Mouse (Mus musculus) heart, embryonic 10.5 days (tissue): ENCODE data around the gene 1700009N14Rik. TPM values are rescaled to one million over a fixed set of nuclear protein-coding genes. Genes with fewer than 3 reads are reported as not detected.

Experiments
- DNase-seq: peaks from one replicate; pipeline ENCODE4 v3.0.0-alpha.2; 2017; ENCODE audit warnings: low spot score
- H3K27ac ChIP-seq: fragments of 300-500 bp; sonication (generic); 2 replicates; pipeline ENCODE4 v1.5.1; 2016; ENCODE audit warnings: mild to moderate bottlenecking
- H3K27me3 ChIP-seq: fragments of 300-500 bp; sonication (generic); 2 replicates; pipeline ENCODE4 v1.6.1; 2016; ENCODE audit warnings: mild to moderate bottlenecking; ENCODE audit not compliant: poor library complexity, insufficient read depth, severe bottlenecking
- H3K36me3 ChIP-seq: fragments of 300-500 bp; sonication (generic); 2 replicates; pipeline ENCODE4 v1.6.1; 2016; ENCODE audit warnings: mild to moderate bottlenecking, moderate library complexity
- H3K4me1 ChIP-seq: fragments of 300-500 bp; sonication (generic); 2 replicates; pipeline ENCODE4 v1.6.1; 2016; ENCODE audit warnings: mild to moderate bottlenecking
- H3K4me3 ChIP-seq: fragments of 300-500 bp; sonication (generic); 2 replicates; pipeline ENCODE4 v1.5.1; 2016; ENCODE audit warnings: mild to moderate bottlenecking, moderate library complexity
- H3K9me3 ChIP-seq: fragments of 300-500 bp; sonication (generic); 2 replicates; pipeline ENCODE4 v1.6.1; 2016; ENCODE audit warnings: mild to moderate bottlenecking, moderate library complexity
- WGBS: fragments of 180-500 bp; shearing (Covaris S2); methylation state at CpG from one replicate; pipeline ENCODE4 v1.1.7; 2016; 5-methylcytosine and 5-hydroxymethylcytosine counted together
- polyA plus RNA-seq: library from polyadenylated mRNA; unstranded; fragments of >200 nt; fragmentation: Nextera tagmentation; extraction: Ambion mirVana; gene quantifications from 2 replicates; pipeline ENCODE4 v1.2.1, GENCODE M21; 2016

The 1700009N14Rik gene
- 0.10 and 0.15 TPM in 2 replicates for polyA plus RNA-seq

DNA sequence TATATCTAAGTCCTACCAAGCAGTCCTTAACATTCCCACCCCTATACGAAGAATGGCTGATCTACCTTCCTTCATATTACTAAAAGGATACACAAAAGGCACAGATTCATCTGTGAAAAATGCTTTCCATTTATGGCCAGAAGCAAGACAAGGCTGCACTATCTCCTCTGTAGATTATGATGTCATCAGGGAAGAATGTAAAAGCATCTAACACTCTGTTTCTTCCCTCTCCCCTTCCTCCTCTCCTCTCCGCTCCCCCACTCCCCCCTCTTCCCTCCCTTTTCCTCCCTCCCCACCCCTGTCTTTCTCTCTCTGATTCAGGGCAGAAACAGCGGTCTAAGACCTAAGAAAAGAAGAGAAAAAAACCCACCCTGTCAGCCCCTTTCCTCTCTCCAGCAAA is at the start of gene 1700009N14Rik:
TSS of gene 1700009N14Rik (plus strand) at position 227 of the 400 bp plus-strand sequence.
- DNase-seq, result no peak
- Histone ChIP-seq H3K9me3 (no peaks in the 10 kb centered on the region), H3K4me1 (no peaks in the 10 kb centered on the region), H3K36me3 (no peaks in the 10 kb centered on the region), H3K27me3 (no peaks in the 10 kb centered on the region), H3K27ac (no peak within 1 kb of the TSS), H3K4me3 (no peak within 1 kb of the TSS)
- WGBS, result 53% methylated on average over 3 of the region's 3 CpGs

DNA sequence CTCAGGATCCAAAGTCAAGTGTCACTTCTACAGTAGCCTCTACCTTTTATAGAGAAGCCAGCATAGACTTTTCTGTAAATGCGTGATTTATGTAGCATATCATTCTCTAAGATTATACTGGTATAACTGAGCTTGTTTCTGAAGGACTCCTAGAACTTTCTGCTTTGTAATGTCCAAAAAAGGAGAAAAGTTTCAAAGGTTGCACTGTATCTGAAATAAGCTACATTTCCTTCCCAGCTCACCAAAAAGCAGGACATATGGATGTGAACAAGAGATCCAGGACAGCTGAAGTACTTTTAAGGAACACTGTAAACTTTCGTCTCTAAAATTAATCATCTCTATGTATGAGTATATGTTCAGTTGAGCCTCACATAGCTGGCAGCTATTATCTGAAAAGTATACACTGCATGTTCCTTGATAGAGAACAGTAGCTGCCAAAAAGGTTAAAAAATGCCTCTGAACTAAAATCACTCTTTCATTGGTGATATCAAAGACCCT is 12.2 kb upstream of the 1700009N14Rik start:
- Histone ChIP-seq H3K9me3 (no peaks in the 10 kb centered on the region), H3K36me3 (no peaks in the 10 kb centered on the region), H3K4me3 (no peak overlapping the region), H3K4me1 (no peaks in the 10 kb centered on the region), H3K27ac (no peak overlapping the region), H3K27me3 (no peaks in the 10 kb centered on the region)
- WGBS, result 81% methylated on average over 2 of the region's 2 CpGs
- no peak for DNase-seq

DNA sequence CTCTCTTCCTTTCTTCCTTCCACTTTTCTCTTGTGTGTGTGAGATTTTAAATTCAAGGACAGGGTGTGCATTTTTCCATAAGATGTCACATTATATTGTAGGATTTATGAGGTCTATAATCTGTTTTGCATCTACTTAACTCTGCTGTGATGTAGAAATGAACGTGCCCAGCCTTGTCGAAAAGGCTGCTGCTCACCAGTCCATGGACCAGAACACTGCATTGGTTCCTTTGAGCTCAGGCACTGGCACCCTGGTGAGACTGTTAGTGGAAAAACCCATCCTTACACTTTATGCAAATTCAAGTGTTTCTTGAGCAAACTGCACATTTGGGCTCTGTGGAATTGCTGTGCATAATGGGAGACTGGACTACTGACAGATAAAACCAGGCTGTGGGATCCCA is 24.2 kb downstream of the 1700009N14Rik start:
- Histone ChIP-seq H3K27ac (no peak overlapping the region), H3K4me1 (no peaks in the 10 kb centered on the region), H3K4me3 (no peak overlapping the region), H3K27me3 (no peaks in the 10 kb centered on the region), H3K36me3 (no peaks in the 10 kb centered on the region), H3K9me3 (no peaks in the 10 kb centered on the region)
- no peak for DNase-seq
- 81% methylated on average over 2 of the region's 2 CpGs for WGBS

DNA sequence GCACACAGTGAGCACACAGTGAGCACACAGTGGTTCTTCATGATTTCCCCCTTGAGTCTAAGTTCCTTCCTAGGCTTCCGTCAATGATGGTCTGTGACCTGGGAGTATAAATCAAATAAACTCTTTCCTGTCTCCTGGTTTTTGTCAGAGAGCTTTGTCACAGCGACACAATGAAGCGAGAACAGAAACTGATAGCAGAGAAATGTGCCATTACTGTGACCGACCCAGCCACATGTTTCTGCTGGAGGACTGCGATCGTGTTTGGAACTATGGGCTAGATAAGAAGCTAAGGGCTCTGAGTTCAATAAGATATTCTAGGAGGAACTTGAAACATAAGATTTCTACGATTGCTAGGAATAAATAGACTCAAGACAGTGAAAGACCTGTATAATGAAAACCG is 36.3 kb downstream of the 1700009N14Rik start:
- H3K4me1 ChIP-seq, result no peaks in the 10 kb centered on the region
- no peak for DNase-seq
- no peak overlapping the region for H3K27ac ChIP-seq
- WGBS, result 34% methylated on average over 8 of the region's 8 CpGs
- no peak overlapping the region for H3K4me3 ChIP-seq
- H3K27me3 ChIP-seq, result no peaks in the 10 kb centered on the region
- no peaks in the 10 kb centered on the region for H3K9me3 ChIP-seq
- H3K36me3 ChIP-seq, result no peaks in the 10 kb centered on the region

DNA sequence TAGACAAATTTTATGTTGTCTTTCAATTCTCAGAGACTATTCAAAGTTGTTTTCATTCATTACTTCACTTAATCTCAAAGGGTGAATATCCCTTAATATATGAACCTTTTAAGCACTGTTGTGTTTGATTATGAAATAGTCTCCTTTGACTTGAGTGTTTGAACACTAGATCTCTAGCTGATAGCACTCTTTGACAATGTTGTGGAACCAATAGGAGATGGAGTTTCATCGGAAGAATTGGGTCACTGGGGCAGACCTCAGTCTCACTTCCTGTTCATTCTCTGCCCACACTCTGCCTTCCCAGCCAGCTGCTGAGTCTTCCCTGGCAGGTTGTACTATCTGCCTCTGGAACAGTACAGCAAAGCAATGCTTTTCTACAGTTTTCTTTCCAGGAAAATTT is 43.5 kb downstream of the 1700009N14Rik start:
- 89% methylated on average over 1 of the region's 1 CpGs for WGBS
- Histone ChIP-seq H3K4me3 (no peak overlapping the region), H3K27ac (no peak overlapping the region), H3K9me3 (no peaks in the 10 kb centered on the region), H3K36me3 (no peaks in the 10 kb centered on the region), H3K4me1 (no peaks in the 10 kb centered on the region), H3K27me3 (no peaks in the 10 kb centered on the region)
- no peak for DNase-seq

DNA sequence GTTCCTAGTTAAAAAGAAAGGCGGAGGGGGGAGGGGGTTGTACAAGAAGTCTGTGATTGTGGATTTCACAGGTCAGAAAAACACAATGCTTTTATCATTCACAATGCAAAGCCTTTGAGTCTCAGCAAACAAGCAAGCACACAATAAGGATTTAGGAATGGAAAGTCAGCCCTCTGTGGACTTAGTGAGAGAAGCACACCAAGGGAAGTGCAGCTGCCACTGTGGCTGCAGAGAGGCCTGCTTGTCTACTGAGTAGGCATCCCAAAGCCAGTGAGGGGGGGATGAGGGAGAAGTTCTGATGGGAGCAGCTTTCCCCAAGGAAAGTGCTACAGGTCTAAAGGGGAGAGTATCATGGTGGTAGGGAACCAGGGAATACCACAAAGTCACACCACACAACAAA is 45.8 kb downstream of the 1700009N14Rik start:
- H3K9me3 ChIP-seq, result no peaks in the 10 kb centered on the region
- no peaks in the 10 kb centered on the region for H3K4me1 ChIP-seq
- 71% methylated on average over 1 of the region's 1 CpGs for WGBS
- H3K27ac ChIP-seq, result no peak overlapping the region
- no peak for DNase-seq
- H3K27me3 ChIP-seq, result no peaks in the 10 kb centered on the region
- no peak overlapping the region for H3K4me3 ChIP-seq
- H3K36me3 ChIP-seq, result no peaks in the 10 kb centered on the region
